Mouse (Mus musculus) olfactory bulb, adult 2 months (tissue): ENCODE results near the gene Preb.

Experiments used
- CTCF ChIP-seq: fragments of 200-500 bp; IDR thresholded peaks from 2 replicates; pipeline ENCODE4 v1.5.1; 2012; ENCODE audit warnings: low read depth, mild to moderate bottlenecking, low read length, moderate library complexity; ENCODE audit not compliant: insufficient read depth
- POLR2A ChIP-seq: fragments of 200-500 bp; IDR thresholded peaks from 2 replicates; pipeline ENCODE4 v1.6.1; 2012; ENCODE audit warnings: mild to moderate bottlenecking, low read depth, low read length, moderate library complexity; ENCODE audit not compliant: insufficient read depth

- no peak for TF ChIP-seq CTCF
- no peak for TF ChIP-seq POLR2A
Measured at GRCm38 (mm10) chr5:30954556-30954955, 5.6 kb downstream of the Preb start.
